Mouse (Mus musculus) lung, postnatal 0 days (tissue): ENCODE results near the gene Atxn1l. TPM values are rescaled to one million over a fixed set of nuclear protein-coding genes. Genes with fewer than 3 reads are reported as not detected.

Experiments used
- ATAC-seq: fragments of 200-750 bp; cut with Nextera tagmentation; 2 replicates; pipeline ENCODE4 v1.8.0; 2017; ENCODE audit warnings: moderate library complexity
- DNase-seq: peaks from one replicate; pipeline ENCODE4 v3.0.0-alpha.2; 2016; ENCODE audit warnings: low spot score
- H3K27ac ChIP-seq: fragments of 300-500 bp; sonication (generic); 2 replicates; pipeline ENCODE4 v1.5.1; 2014; ENCODE audit warnings: antibody characterized with exemption, mild to moderate bottlenecking, low read length, mixed read lengths
- H3K27me3 ChIP-seq: fragments of 300-500 bp; sonication (generic); replicated peaks from 2 replicates; pipeline ENCODE4 v1.6.1; 2014; ENCODE audit warnings: low read length, mixed read lengths; ENCODE audit not compliant: insufficient read depth
- H3K36me3 ChIP-seq: fragments of 300-500 bp; sonication (generic); 2 replicates; pipeline ENCODE4 v1.6.1; 2014; ENCODE audit warnings: low read length, mixed read lengths; ENCODE audit not compliant: insufficient read depth
- H3K4me1 ChIP-seq: fragments of 300-500 bp; sonication (generic); 2 replicates; pipeline ENCODE4 v1.6.1; 2014; ENCODE audit warnings: antibody characterized with exemption, low read depth, low read length, mixed read lengths; ENCODE audit not compliant: insufficient read depth
- H3K4me2 ChIP-seq: fragments of 300-500 bp; sonication (generic); replicated peaks from 2 replicates; pipeline ENCODE4 v1.6.1; 2014; ENCODE audit warnings: low read depth, mild to moderate bottlenecking, low read length, moderate library complexity, mixed read lengths
- H3K4me3 ChIP-seq: fragments of 300-500 bp; sonication (generic); 2 replicates; pipeline ENCODE4 v1.5.1; 2014; ENCODE audit warnings: low read depth, low read length
- H3K9ac ChIP-seq: fragments of 300-500 bp; sonication (generic); replicated peaks from 2 replicates; pipeline ENCODE4 v1.6.1; 2014; ENCODE audit warnings: low read depth, mild to moderate bottlenecking
- H3K9me3 ChIP-seq: fragments of 300-500 bp; sonication (generic); 2 replicates; pipeline ENCODE4 v1.6.1; 2016; ENCODE audit warnings: low read length, mixed read lengths
- CTCF ChIP-seq: IDR thresholded peaks from 2 replicates; pipeline ENCODE4 v1.5.1; 2016; ENCODE audit warnings: antibody characterized with exemption, mild to moderate bottlenecking
- EP300 ChIP-seq: IDR thresholded peaks from 2 replicates; pipeline ENCODE4 v1.6.1; 2016; ENCODE audit warnings: antibody characterized with exemption, mild to moderate bottlenecking, control low read depth
- WGBS: fragments of 180-500 bp; shearing (Covaris S2); extraction: QIAGEN DNeasy Blood & Tissue Kit; methylation state at CpG from one replicate; pipeline ENCODE4 v1.1.7; 2014; 5-methylcytosine and 5-hydroxymethylcytosine counted together
- polyA plus RNA-seq: library from polyadenylated mRNA; unstranded; fragments of >200 nt; fragmentation: Nextera tagmentation; extraction: Ambion mirVana; gene quantifications from 2 replicates; pipeline ENCODE4 v1.2.1, GENCODE M21; 2015

The Atxn1l gene
- polyA plus RNA-seq, 1 experiment from 2014 or later = 3.9 TPM

DNA sequence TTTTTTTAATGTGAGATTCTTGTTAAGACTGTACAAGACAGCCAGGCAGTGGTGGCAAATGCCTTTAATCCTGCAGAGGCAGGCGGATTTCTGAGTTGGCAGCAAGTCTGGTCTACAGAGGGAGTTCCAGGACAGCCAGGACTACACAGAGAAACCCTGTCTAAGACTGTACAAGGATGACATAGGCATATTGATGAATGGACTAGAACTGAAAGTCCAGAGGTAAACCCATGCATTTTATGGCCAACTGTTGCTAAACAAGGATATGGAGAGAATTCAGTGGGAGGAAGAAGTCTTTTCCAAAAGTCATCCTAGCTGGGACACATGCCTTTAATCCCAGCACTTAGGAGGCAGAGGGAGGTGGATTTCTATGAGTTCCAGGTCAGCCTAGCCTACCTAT, 39.8 kb downstream of the Atxn1l start:
- Histone ChIP-seq H3K36me3 (no peaks in the 10 kb centered on the region), H3K4me3 (no peak overlapping the region), H3K9ac (no peak overlapping the region), H3K4me2 (no peak overlapping the region), H3K27ac (no peak overlapping the region), H3K4me1 (no peaks in the 10 kb centered on the region; the same call in 1 of the 2 replicates), H3K27me3 (peaks cover 7% of the 10 kb centered on the region), H3K9me3 (no peaks in the 10 kb centered on the region)
- TF ChIP-seq EP300 (no peak), CTCF (no peak)
- no peak for DNase-seq
- WGBS = 75% methylated on average over 1 of the region's 1 CpGs
- no peak for ATAC-seq

DNA sequence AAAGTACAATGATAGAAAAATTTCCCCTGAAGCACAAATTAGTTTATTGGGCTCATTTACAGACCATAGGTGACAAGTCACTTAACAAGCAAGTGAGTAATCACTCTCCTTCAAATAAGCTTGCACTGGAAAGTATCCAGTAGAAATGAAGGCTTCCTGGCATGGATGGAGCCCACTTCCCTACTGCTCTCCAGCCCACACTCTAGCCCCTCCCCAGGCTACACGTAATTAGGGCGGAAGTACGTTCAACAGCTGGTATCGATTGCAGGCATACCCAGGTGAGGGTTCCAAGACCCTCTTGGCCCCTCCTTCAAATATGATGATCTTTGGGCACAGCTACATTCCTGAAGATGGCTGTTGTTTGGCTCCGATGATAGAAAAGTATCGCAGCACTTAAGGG, 43.4 kb downstream of the Atxn1l start:
- 0 out of 2 replicates have a peak overlapping the region, but pooled peaks have one; percentile 98 for H3K4me3 ChIP-seq

DNA sequence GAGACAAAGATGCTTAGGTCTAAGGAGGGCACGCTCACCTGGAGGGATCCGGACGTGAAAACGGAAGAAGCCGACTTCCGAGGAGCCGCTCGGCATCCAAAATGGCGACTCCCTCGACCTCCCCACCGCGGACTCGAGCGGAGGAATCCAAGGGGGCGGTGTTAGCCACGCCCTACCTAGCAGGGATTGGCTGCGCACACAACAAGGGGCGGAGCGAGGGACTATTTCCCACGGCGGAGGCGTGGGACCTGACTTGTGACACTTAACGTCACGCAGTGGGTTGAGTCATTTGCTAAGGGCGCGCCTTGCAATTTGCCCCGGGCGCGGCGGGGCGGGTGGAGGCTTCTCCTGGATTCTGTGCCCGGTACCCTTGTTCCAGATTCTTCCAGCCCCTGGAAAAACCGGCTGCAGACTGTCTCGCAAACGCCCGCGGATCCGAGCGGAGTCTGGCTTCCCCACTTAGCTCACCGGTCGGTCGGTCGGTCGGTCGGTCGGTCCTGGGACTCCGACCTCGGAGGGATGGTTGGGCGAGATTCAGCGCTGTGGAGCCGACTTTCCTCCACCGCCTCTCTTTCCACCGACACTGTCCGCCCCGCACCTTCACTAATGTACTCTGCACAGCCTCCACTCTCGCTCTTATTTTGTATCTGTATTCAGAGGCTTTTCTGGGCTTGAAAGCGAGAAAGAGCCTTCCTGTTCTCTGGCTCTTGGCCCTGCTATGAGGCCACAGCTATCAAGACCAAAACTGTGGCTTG, 44.2 kb downstream of the Atxn1l start, which contains the start of gene Ist1:
Gene Ist1, minus strand, starts transcription at position 115 of the 755 bp plus-strand sequence.
- H3K4me2 ChIP-seq = peak within 1 kb of the TSS; percentile 62
- H3K27me3 ChIP-seq = no peaks in the 10 kb centered on the region
- no peaks in the 10 kb centered on the region for H3K9me3 ChIP-seq
- 2% methylated on average over 56 of the region's 57 CpGs for WGBS
- peak within 1 kb of the TSS; percentile 98 for H3K4me3 ChIP-seq
- TF ChIP-seq CTCF (no peak; the same call in 1 of the 2 replicates), EP300 (peak; percentile 74)
- H3K9ac ChIP-seq = peak within 1 kb of the TSS; percentile 89
- no peaks in the 10 kb centered on the region for H3K36me3 ChIP-seq
- ATAC-seq = peak; percentile 99
- H3K27ac ChIP-seq = peak within 1 kb of the TSS; percentile 85
- DNase-seq = peak; percentile 97
- H3K4me1 ChIP-seq = peaks cover 7% of the 10 kb centered on the region

More for the DNA sequence above, 43.4 kb downstream of the Atxn1l start:
- no peak overlapping the region for H3K4me2 ChIP-seq
- TF ChIP-seq CTCF (no peak), EP300 (no peak)
- DNase-seq (no peak), ATAC-seq (no peak)
- no peaks in the 10 kb centered on the region for H3K9me3 ChIP-seq
- 48% methylated on average over 6 of the region's 6 CpGs for WGBS
- no peaks in the 10 kb centered on the region for H3K27me3 ChIP-seq
- H3K36me3 ChIP-seq = no peaks in the 10 kb centered on the region
- no peak overlapping the region for H3K9ac ChIP-seq
- no peak overlapping the region for H3K27ac ChIP-seq
- peaks cover 7% of the 10 kb centered on the region for H3K4me1 ChIP-seq

DNA sequence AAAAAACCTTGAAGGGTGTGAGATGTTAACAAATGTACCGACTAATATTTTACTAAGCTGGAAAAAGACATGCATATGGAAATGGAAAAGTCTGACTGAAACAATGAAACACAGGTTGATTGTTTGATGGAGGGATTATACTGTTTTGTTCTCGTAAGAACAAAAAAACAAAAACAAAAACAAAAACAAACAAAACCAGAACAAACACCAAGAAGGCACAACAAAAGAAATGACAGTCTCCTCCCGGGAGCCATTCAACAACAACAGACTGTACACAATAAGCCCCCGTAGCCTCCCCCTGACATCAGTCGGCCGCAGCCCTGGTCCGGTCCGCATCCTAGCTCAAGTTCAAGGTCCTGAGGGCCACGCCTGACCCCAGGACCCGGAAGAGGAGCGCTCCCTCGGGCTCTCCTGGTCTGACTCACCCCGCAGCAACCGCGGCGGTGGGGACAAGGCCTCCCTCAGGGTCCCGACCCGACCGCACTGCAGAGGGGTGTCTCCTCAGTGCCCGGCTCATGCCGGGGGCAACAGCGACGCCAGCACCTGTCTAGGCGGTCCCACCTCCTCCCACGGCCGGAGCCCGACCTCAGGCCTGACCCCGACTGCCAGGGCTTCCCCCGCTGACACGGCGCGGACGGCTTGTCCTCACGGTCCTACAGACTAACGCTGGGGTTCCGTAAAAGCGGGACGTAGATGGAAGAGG, 44.9 kb downstream of the Atxn1l start:
- Histone ChIP-seq H3K9ac (peak overlapping the region; percentile 89), H3K27me3 (no peaks in the 10 kb centered on the region), H3K4me3 (peak overlapping the region; percentile 98), H3K9me3 (no peaks in the 10 kb centered on the region), H3K27ac (peak overlapping the region; percentile 85), H3K36me3 (no peaks in the 10 kb centered on the region), H3K4me2 (peak overlapping the region; percentile 62), H3K4me1 (peaks cover 7% of the 10 kb centered on the region)
- DNase-seq (peak; percentile 68), ATAC-seq (peak; percentile 66)
- no peak for TF ChIP-seq CTCF
- no peak for TF ChIP-seq EP300
- 0% methylated on average over 36 of the region's 38 CpGs for WGBS

DNA sequence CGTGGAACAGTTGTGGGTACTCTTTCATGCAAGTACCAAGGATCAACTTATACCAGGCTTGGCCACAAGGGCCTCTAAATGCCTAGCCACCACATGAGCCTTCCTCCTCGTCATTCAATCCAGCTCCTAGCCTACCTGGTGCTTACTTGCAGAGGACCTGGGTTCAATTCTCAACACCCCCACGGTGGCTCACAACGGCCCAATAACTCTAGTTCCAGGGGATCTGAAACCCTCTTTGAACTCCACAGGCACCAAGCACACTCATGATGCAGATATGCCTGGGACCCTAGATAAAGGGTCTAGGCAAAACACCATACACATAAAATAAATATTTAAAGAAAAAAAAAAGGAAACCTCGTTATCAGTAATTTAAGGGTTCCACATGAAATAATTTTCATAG, 45.8 kb downstream of the Atxn1l start:
- ATAC-seq (no peak), DNase-seq (peak; percentile 15)
- Histone ChIP-seq H3K4me2 (peak overlapping the region; percentile 62), H3K27me3 (no peaks in the 10 kb centered on the region), H3K9me3 (no peaks in the 10 kb centered on the region), H3K9ac (no peak overlapping the region), H3K36me3 (no peaks in the 10 kb centered on the region), H3K4me3 (peak overlapping the region; percentile 98), H3K4me1 (peaks cover 7% of the 10 kb centered on the region), H3K27ac (no peak overlapping the region)
- TF ChIP-seq EP300 (no peak), CTCF (peak; percentile 38)
- 33% methylated on average over 5 of the region's 5 CpGs for WGBS

DNA sequence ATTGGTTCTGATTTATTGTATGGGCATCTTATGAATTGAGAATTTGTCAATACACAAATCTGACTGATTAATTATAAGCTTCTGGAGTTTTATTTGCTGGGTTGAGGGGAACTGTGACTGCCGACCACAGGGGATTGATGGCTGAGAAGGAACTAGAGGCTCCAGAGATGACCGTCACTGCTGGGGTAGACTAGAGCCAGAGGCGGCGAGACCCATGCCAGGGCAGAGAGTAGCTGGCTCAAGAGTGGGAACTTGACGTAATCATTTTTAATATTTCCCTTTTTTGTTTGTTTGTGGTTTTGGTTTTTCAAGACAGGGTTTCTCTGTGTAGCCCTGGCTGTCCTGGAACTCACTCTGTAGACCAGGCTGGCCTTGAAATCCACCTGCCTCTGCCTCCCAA, 50.3 kb downstream of the Atxn1l start:
- H3K4me3 ChIP-seq = no peak overlapping the region
- ATAC-seq = no peak
- H3K9me3 ChIP-seq = no peaks in the 10 kb centered on the region
- H3K27ac ChIP-seq = no peak overlapping the region
- H3K9ac ChIP-seq = no peak overlapping the region
- TF ChIP-seq CTCF (no peak), EP300 (no peak)
- H3K4me2 ChIP-seq = no peak overlapping the region
- peaks cover 7% of the 10 kb centered on the region for H3K4me1 ChIP-seq
- H3K27me3 ChIP-seq = no peaks in the 10 kb centered on the region
- DNase-seq = no peak
- 84% methylated on average over 5 of the region's 5 CpGs for WGBS
- peaks cover 5% of the 10 kb centered on the region; the same call in 1 of the 2 replicates for H3K36me3 ChIP-seq
